In the genomic region with DNA sequence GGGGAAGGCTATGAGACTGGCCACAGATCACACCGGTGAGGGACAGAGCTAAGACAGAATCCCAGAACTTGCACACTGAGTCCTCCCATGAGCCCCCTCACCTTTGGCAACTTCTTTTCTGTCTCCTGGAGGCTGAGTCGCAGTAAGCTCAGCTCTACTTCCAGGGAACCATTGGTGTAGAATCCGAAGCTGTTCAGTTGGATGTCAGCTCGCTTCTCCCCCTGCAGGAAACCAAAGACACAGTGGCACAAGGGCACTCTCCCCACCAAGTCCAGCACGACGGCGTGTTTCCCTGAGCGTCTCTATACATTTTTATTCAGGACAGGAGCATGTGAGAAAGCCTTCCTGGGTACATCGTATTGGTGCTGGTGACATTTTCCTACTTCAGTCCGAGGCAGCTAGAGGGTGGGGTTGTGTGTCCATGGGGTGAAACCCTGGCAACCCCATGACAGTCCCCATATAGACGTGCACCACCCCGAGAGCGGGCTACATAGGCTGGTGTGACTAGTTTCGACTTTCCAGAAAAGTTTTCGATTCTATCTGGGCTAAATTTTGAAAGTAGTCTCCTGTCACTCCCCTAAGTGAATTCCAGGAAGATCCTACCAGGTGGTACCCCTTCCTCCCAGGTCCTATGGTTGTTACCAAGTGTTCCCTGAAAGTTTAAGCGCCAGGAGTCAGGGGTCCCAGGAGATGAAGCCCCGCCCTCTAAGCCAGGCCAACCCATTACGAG, we compare ENCODE assay signal across 8 mouse cellular contexts. TPM values are rescaled to one million over a fixed set of nuclear protein-coding genes. Genes with fewer than 3 reads are reported as not detected.
A peak's percentile ranks its signal among the peaks of the same experiment; 100 is the strongest.
DNase-seq lines count a peak whose midpoint lies in the region; ATAC-seq and TF ChIP-seq lines count a peak whose summit lies in the region.

No protein-coding gene starts in this region.

- no peak for ATAC-seq in intestine, embryonic 16.5 days

- no peak for TF ChIP-seq POLR2A in heart, adult 2 months (IDR thresholded peaks at IDR 0.05; ENCODE audit: insufficient read depth, low read depth, low read length)
- no peak for TF ChIP-seq POLR2A in myocyte (IDR thresholded peaks at IDR 0.05; ENCODE audit: insufficient read length, low read depth)

- H3ac ChIP-seq in myocyte (ENCODE audit: control insufficient read depth, insufficient read length), result peak overlapping the region; percentile 24

- no peaks in the 10 kb centered on the region for H3K9me3 ChIP-seq in intestine, embryonic 16.5 days (ENCODE audit: control insufficient read depth, low read length)

- H3K27ac ChIP-seq in heart, adult 2 months, result peak overlapping the region; percentile 92
- H3K27ac ChIP-seq in intestine, embryonic 16.5 days (ENCODE audit: low read length), result peak overlapping the region; percentile 92

- no peaks in the 10 kb centered on the region for H3K27me3 ChIP-seq in heart, adult 2 months (ENCODE audit: control insufficient read depth, insufficient read depth, low read length)
- no peaks in the 10 kb centered on the region for H3K27me3 ChIP-seq in intestine, embryonic 16.5 days (replicated peaks; ENCODE audit: control insufficient read depth, insufficient read depth, low read length)
- H3K27me3 ChIP-seq in myocyte (ENCODE audit: control insufficient read depth, insufficient read depth, insufficient read length), result no peaks in the 10 kb centered on the region

- DNase-seq in heart, adult 2 months, result no peak
- DNase-seq in heart, postnatal 4 days, result no peak
- DNase-seq in thymus, postnatal 14 days, result peak; percentile 38
- no peak for DNase-seq in thymus, postnatal 0 days (ENCODE audit: low spot score)
- no peak for DNase-seq in right cerebral cortex, postnatal 10 days (ENCODE audit: low spot score in 2 of 2)
- no peak for DNase-seq in cerebellum, adult 8-10 months

- peak overlapping the region; percentile 88 for H3K9ac ChIP-seq in heart, adult 2 months (ENCODE audit: low read depth, low read length)
- H3K9ac ChIP-seq in intestine, embryonic 16.5 days (ENCODE audit: low read depth, low read length), result peak overlapping the region; percentile 95

- 2% methylated on average over 18 of the region's 18 CpGs for WGBS in heart, adult 2 months
- WGBS in intestine, embryonic 16.5 days, result 4% methylated on average over 18 of the region's 18 CpGs

- H3K4me1 ChIP-seq in heart, adult 2 months (ENCODE audit: control insufficient read depth, insufficient read depth, low read length), result peaks cover 4% of the 10 kb centered on the region
- H3K4me1 ChIP-seq in intestine, embryonic 16.5 days (ENCODE audit: control insufficient read depth, insufficient read depth, low read length), result peaks cover 21% of the 10 kb centered on the region

- intact Hi-C loops in heart, adult 2 months (cut with DNase I), result loop anchor here (2.0 kb wide), 2 partner anchors 26 to 256 kb away; a partner anchor contains a TSS

- no peak for TF ChIP-seq CTCF in heart, adult 2 months (IDR thresholded peaks at IDR 0.05)

- TF ChIP-seq EP300 in heart, adult 2 months (IDR thresholded peaks at IDR 0.05; ENCODE audit: insufficient read depth, low read depth, low read length), result no peak

- H3K4me3 ChIP-seq in heart, adult 2 months, result peak overlapping the region; percentile 88
- H3K4me3 ChIP-seq in intestine, embryonic 16.5 days (ENCODE audit: low read length), result peak overlapping the region; percentile 88
- H3K4me3 ChIP-seq in myocyte, result peak overlapping the region; percentile 79

- peaks cover 2% of the 10 kb centered on the region; the same call in 1 of the 2 replicates for H3K36me3 ChIP-seq in heart, adult 2 months (ENCODE audit: control insufficient read depth, insufficient read depth, low read length)
- H3K36me3 ChIP-seq in intestine, embryonic 16.5 days (ENCODE audit: control insufficient read depth, insufficient read depth, low read length), result peaks cover 11% of the 10 kb centered on the region
- H3K36me3 ChIP-seq in myocyte (ENCODE audit: control insufficient read depth, insufficient read depth), result peaks cover 6% of the 10 kb centered on the region

- peak overlapping the region; percentile 84 for H3K4me2 ChIP-seq in intestine, embryonic 16.5 days (ENCODE audit: low read depth, low read length)
- peak overlapping the region; percentile 77 for H3K4me2 ChIP-seq in myocyte (ENCODE audit: low read depth)

- H3K79me2 ChIP-seq in heart, adult 2 months (replicated peaks; ENCODE audit: control insufficient read depth, insufficient read depth, low read length), result no peaks in the 10 kb centered on the region
- H3K79me2 ChIP-seq in myocyte (ENCODE audit: control insufficient read depth, insufficient read depth), result peaks cover 17% of the 10 kb centered on the region

TF ChIP-seq in myocyte, 11 proteins besides CTCF, POLR2A, EP300 and RAD21:
- no peak for TF ChIP-seq MYOG (IDR thresholded peaks at IDR 0.05; ENCODE audit: control insufficient read depth in 1 of 3, insufficient read depth in 1 of 3, insufficient read length in 2 of 3, low read depth in 2 of 3)
- TF ChIP-seq CEBPB (IDR thresholded peaks at IDR 0.05; ENCODE audit: insufficient read depth, poor library complexity, severe bottlenecking), result no peak
- no peak for TF ChIP-seq POLR2AphosphoS2 (IDR thresholded peaks at IDR 0.05; ENCODE audit: insufficient read length, low read depth)
- no peak for TF ChIP-seq MAX (IDR thresholded peaks at IDR 0.05; ENCODE audit: low read depth)
- no peak for TF ChIP-seq MYOD1 (IDR thresholded peaks at IDR 0.05; ENCODE audit: control insufficient read depth in 1 of 3, insufficient read length in 2 of 3, low read depth in 2 of 3)
- TF ChIP-seq USF1 (IDR thresholded peaks at IDR 0.05; ENCODE audit: low read depth), result no peak
- no peak for TF ChIP-seq REST (IDR thresholded peaks at IDR 0.05; ENCODE audit: insufficient read depth, insufficient read length)
- TF ChIP-seq TCF3 (IDR thresholded peaks at IDR 0.05; ENCODE audit: insufficient read length, low read depth), result no peak
- TF ChIP-seq TCF12 (IDR thresholded peaks at IDR 0.05; ENCODE audit: insufficient read depth, poor library complexity, severe bottlenecking), result no peak
- TF ChIP-seq SRF (IDR thresholded peaks at IDR 0.05; ENCODE audit: control insufficient read depth, insufficient read length, low read depth), result no peak
- TF ChIP-seq E2F4 (IDR thresholded peaks at IDR 0.05; ENCODE audit: insufficient read depth), result no peak

RNA-seq across cellular contexts. Expression of a gene that starts 1.4 kb away (rescaled TPM):
- 10 to 100 TPM; 27.8 to 32.7 TPM for total RNA-seq in heart, adult 2 months (2021)
- polyA plus RNA-seq in heart, adult 2 months (2012; rRNA removed), result 37.9 and 48.3 TPM in 2 replicates
- 10 to 100 TPM; 19.5 to 20.4 TPM for total RNA-seq in heart, postnatal 4 days (2021)
- 37.3 and 40.0 TPM in 2 replicates for polyA plus RNA-seq in thymus, postnatal 0 days (2015; fragmentation: Nextera tagmentation; extraction: Ambion mirVana)
- polyA plus RNA-seq in intestine, embryonic 16.5 days (2015; fragmentation: Nextera tagmentation; extraction: Ambion mirVana), result 34.9 and 37.0 TPM in 2 replicates
- 53.9 TPM for polyA plus RNA-seq in myocyte (2012; fragmentation: generic; extraction: Trizol)

RNA-seq across cellular contexts. Expression of a gene that starts 2.4 kb away (rescaled TPM):
- 100 to 1,000 TPM; 107 to 128 TPM for total RNA-seq in heart, adult 2 months (2021)
- 69.0 and 83.2 TPM in 2 replicates for polyA plus RNA-seq in heart, adult 2 months (2012; rRNA removed)
- 10 to 100 TPM; 45.6 to 46.9 TPM for total RNA-seq in heart, postnatal 4 days (2021)
- 15.7 and 18.2 TPM in 2 replicates for polyA plus RNA-seq in thymus, postnatal 0 days (2015; fragmentation: Nextera tagmentation; extraction: Ambion mirVana)
- polyA plus RNA-seq in intestine, embryonic 16.5 days (2015; fragmentation: Nextera tagmentation; extraction: Ambion mirVana), result 46.9 and 47.4 TPM in 2 replicates
- 39.2 TPM for polyA plus RNA-seq in myocyte (2012; fragmentation: generic; extraction: Trizol)

RNA-seq across cellular contexts. Expression of a gene that starts 18.9 kb away (rescaled TPM):
- 10 to 100 TPM; 91.5 to 91.6 TPM for total RNA-seq in heart, adult 2 months (2021)
- 119 and 160 TPM in 2 replicates for polyA plus RNA-seq in heart, adult 2 months (2012; rRNA removed)
- total RNA-seq in heart, postnatal 4 days (2021), result 10 to 100 TPM; 60.1 to 79.6 TPM
- 5.0 and 5.4 TPM in 2 replicates for polyA plus RNA-seq in thymus, postnatal 0 days (2015; fragmentation: Nextera tagmentation; extraction: Ambion mirVana)
- 5.0 and 8.2 TPM in 2 replicates for polyA plus RNA-seq in intestine, embryonic 16.5 days (2015; fragmentation: Nextera tagmentation; extraction: Ambion mirVana)
- polyA plus RNA-seq in myocyte (2012; fragmentation: generic; extraction: Trizol), result 0.12 TPM

RNA-seq across cellular contexts. Expression of a gene that starts 32.1 kb away (rescaled TPM):
- total RNA-seq in heart, adult 2 months (2021), result 1 to 10 TPM; 1.9 to 2.2 TPM
- 1.8 and 2.0 TPM in 2 replicates for polyA plus RNA-seq in heart, adult 2 months (2012; rRNA removed)
- total RNA-seq in heart, postnatal 4 days (2021), result 1 to 10 TPM; 1.0 to 1.4 TPM
- 131 and 133 TPM in 2 replicates for polyA plus RNA-seq in thymus, postnatal 0 days (2015; fragmentation: Nextera tagmentation; extraction: Ambion mirVana)
- polyA plus RNA-seq in intestine, embryonic 16.5 days (2015; fragmentation: Nextera tagmentation; extraction: Ambion mirVana), result 2.4 and 2.8 TPM in 2 replicates
- polyA plus RNA-seq in myocyte (2012; fragmentation: generic; extraction: Trizol), result not detected

RNA-seq across cellular contexts. Expression of a gene that starts 52.9 kb away (rescaled TPM):
- total RNA-seq in heart, adult 2 months (2021), result under 1 TPM; 0.11 to 0.13 TPM
- 0.18 TPM in 2 replicates for polyA plus RNA-seq in heart, adult 2 months (2012; rRNA removed)
- total RNA-seq in heart, postnatal 4 days (2021), result not detected
- polyA plus RNA-seq in thymus, postnatal 0 days (2015; fragmentation: Nextera tagmentation; extraction: Ambion mirVana), result 3.4 and 4.7 TPM in 2 replicates
- 0.21 and 0.43 TPM in 2 replicates for polyA plus RNA-seq in intestine, embryonic 16.5 days (2015; fragmentation: Nextera tagmentation; extraction: Ambion mirVana)
- not detected for polyA plus RNA-seq in myocyte (2012; fragmentation: generic; extraction: Trizol)

Comparison
In these comparisons a context has a peak if more than half of its experiments do, and no peak if none do; other contexts are left out.
1. RNA of a gene that starts 18.9 kb away (polyA plus RNA-seq): 119 to 160 TPM in heart, adult 2 months; 5.0 to 8.2 TPM in intestine, embryonic 16.5 days, 5.0 to 5.4 TPM in thymus, postnatal 0 days and 0.12 TPM in myocyte (single experiment); every median in the first group is over 10 times any median in the second.
2. Peak in every context shown above with its lines, with median percentiles within 50 percentile points of each other: H3K4me3 ChIP-seq.